Mouse (Mus musculus) adrenal gland, adult 8-10 months (tissue): ENCODE measurements at regions not wholly inside any gene's neighbourhood (a gene's known extent, or its start where the extent isn't known, plus 50 kb on each side); places are given as distances from the start of the nearest gene placed in this dataset.
"Not testable (repeated sequence)": the region's sequence is repeated elsewhere in the genome, so short reads cannot be mapped to it uniquely, and the experiment has no call there.

Experiments
- DNase-seq: peaks from one replicate; pipeline ENCODE4 v3.0.0; 2022

DNA sequence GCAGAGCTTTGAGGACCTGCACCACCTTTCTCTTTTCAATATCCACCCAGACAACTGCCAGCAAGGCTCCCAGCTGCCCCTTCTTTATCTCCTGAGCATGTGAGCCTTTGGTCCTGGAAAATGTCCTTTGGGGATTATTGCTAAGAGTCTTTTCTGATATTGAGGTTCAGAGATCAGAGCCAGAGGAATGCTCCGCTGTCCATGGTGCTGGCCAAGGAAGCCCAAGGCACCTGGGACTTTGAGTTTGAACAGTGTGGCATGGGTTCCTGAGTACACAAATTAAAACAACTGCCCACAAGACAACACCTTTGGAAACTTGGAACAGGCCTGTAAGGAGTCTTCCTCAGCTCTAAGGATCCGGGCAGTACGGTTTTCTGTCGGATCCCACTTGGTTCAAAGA, 52.6 kb upstream of the Slc28a3 start:
- DNase-seq: no peak

DNA sequence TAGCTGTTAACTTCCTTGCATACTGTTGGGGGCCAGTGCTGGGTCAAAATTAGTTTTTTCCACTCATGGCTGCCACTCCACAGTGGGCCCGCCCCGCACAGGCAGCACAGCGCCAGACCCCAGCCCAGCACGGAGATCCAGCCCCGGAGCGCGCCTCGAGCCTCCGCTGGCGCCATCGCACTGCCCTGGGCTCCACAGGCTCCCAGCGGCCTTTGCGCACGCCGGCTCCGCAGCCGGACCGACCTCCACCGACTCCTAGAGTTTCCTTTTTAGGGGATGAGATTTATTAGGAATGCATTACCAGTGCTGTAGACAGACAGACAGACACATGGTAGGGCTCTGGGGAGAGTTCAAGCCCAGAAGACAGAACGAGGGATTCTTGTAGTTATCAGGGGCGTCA, 58.0 kb upstream of the Slc28a3 start:
- no peak for DNase-seq

DNA sequence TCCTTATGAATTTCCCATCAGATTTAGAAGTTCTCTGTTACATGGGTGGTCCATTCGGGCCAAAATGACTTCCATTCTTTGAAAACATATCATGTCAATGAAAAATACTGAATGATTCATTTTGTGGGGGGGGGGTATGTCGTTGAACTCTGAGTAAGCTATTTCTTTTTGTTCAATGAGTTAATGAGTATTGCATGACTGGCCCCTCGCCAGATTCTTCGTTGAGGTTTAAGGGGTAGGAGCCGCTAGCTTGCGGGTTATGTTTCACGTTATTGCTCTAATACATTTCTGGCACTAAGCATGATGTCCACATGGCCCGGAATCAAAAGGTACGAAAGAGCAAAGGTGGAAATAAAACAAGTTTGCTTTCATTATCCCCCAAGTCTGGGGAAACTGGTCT, 59.5 kb upstream of the Slc28a3 start:
- no peak for DNase-seq

DNA sequence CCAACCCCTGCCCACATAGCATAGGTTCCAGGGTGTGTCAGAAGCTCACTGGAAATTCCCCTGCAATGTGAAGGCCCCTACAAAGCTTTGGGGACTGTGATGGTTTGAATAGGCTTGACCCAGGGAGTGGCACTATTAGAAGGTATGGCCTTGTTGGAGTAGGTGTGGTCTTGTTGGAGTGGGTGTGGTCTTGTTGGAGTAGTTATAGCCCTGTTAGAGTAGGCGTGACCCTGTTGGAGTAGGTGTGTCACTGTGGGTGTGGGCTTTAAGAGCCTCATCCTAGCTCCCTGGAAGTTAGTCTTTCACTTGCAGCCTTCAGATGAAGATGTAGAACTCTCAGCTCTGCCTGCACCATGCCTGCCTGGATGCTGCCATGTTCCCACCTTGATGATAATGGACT, 64.9 kb upstream of the Slc28a3 start:
- not testable (repeated sequence) for DNase-seq

DNA sequence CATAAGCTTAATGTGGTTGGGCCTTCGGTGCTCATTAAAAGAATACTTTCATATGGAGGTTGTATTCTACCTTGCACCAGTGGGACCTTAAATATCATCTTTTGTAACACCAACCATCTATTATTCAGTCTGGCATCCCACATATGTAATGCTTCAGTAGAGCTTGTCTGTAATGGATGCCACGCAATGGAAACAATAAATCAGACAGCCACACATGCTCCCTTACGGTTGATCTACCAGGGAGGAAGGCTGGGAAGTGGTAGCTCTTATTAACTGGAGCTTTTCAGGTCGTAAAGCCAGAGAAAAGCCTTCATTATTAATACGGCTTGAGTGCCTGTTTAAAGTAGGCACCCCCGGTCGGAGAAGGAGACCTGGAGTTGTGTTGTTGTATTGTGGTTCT, 66.8 kb upstream of the Slc28a3 start:
- DNase-seq: no peak

DNA sequence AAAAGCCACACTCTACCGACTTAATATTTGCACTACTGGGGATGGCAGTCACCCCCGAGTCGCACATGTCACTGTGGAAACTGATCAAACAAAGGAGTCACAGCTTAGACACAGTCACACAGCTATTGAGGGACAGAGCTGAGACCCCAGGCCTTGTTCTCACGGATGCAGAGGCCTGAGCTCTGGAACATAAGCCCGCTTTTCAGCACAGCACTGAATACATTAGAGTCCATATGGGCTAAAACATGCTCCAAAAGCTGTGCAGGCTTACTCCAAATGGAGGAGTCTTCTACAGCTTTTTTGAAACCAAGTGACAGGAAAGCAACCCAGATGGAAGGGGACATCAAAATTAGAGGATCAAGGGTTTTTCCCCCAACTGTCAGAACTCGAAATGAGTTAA, 69.0 kb upstream of the Slc28a3 start:
- no peak for DNase-seq

DNA sequence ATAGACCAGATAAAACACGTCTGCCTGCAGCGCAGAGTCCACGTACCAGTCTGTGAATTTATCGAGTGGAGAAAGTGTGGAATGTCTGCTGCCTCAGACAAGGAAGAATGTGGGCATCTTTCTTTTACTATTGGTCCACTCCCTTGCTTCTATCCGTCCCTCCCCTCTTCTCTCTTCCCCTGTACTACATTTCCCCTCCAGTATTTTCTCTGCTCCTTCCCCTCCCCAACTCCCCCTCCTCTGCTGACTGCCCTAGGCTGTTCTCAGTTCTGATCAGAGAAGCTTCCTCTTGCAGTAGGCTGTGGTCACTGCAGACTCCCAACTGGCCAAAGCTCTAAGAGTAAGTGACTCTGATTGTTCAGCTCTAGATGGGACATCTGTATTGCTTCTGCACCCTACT, 76.1 kb upstream of the Slc28a3 start:
- no peak for DNase-seq

DNA sequence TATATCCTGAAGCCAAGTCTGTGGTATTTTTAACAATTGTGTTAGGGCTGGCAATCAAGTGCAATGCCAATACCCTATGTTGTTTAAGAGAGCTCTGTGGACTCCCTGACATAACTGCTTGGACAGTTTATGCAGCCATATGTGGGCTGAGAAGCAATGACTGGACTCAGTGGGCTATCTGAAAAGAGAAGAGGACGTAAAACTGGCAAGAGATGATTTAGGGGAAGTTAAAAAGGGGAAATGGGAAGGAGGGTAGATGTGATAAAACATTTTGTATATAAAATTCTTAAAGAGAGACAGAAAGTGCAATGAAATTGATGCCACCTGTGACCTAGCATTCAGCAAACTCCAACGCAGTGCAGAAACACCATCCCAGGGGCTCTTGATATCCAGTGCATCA, 76.9 kb upstream of the Slc28a3 start:
- no peak for DNase-seq

DNA sequence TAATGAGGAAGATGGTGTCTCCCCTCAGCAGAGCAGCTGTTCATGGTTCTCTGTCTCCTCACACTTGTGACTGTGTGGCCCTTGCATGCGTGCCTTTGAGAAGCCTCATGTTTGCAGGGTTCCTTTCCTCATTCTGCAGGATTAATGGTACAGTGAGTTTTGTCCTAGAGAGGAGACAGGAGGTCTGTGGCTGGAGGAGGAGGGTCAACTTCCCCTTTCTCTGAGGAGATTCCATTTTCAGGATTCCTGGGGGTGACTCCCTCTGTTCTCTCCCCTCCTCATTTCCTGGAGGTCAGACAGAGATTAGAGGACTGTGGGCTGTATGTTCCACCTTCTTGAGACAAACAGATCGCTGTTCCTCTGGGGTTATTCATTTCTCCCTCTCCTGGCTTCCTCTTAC, 77.6 kb upstream of the Slc28a3 start:
- DNase-seq: no peak

DNA sequence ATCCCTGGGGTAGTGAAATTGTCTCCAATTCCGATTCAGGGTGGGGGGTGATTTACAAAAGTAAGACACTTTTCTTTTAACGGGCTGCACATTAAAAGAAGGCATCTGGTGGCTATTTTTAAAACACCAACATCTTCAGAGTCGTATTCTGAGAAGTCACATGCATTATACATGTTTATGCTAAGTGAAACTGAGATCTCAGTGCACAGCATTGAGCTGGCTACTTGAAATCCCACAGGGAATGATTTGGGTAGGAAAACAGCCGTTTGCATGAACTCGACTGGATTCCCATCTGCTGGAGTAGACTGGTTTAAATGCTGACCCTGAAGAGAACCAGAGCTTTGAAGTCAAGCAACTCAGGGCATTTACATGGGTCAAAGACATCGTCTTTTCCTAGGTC, 84.0 kb upstream of the Slc28a3 start:
- DNase-seq: no peak

DNA sequence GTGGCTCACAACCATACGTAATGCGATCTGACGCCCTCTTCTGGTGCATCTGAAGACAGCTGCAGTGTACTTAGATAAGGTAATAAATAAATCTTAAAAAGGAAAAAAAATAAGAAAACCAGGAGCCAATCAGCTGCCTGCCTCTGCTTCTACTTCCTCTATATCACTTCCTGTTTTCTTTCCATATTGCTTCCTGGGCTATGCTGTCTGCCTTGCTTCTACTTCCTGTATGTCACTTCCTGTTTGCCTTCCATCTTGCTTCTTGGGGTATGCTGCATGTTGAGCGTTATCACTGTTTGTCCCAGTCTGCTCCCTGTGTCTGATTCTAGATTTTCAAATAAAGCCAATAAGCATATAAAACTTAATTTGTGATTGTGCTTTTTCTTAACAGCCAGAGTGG, 85.3 kb upstream of the Slc28a3 start:
- DNase-seq: no peak

DNA sequence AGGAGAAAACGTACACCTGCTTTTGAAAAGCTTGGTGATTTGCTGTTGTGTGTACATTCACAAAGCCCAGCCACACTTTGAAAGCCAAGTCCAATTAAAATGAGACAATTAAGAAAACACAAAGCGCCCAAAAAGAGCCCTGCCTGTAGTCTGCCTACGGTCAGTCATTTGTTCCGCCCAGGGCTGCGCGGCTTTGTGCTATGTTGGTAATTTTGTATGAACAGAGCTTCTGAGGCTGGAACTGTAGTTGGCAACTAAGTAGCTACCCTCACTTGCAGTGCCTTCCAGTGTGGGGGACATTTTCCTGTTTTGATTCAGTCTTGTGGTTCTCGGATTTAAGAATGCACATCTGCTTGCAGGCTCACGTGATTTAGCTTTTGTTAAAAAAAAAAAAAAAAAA, 89.3 kb upstream of the Slc28a3 start:
- DNase-seq: no peak

DNA sequence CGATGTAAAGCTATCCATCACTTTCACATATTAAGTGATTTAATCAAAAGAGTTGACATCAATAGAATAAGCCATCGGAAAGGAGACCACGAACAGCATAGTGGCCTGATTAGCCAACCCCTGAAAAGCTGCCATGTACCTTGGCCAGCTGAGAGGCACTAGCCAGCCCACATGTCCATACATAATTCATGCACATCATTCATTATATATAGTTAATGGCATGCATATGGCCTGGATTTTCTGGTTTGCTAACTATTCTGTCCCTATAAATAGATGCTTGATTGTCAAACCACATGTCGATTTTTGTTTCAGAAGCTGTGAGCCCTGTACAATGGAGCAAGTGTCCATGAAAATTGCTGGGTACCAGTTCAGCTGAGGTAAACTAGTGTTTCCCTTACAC, 93.5 kb upstream of the Slc28a3 start:
- no peak for DNase-seq

DNA sequence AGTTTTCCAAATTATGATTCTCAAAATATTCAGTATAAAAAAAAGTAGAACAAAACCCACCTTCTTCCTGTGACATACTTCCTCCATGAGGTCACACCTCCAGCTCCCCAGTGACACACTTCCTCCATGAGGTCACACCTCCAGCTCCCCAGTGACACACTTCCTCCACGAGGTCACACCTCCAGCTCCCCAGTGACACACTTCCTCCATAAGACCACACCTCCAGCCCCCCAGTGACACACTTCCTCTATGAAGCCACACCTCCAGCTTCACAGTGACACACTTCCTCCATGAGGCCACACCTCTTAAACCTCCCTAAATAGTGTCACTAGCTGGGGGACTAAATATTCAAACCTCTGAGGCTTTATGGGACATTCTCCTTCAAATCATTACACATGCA, 89.8 kb upstream of the Ntrk2 start:
- no peak for DNase-seq

DNA sequence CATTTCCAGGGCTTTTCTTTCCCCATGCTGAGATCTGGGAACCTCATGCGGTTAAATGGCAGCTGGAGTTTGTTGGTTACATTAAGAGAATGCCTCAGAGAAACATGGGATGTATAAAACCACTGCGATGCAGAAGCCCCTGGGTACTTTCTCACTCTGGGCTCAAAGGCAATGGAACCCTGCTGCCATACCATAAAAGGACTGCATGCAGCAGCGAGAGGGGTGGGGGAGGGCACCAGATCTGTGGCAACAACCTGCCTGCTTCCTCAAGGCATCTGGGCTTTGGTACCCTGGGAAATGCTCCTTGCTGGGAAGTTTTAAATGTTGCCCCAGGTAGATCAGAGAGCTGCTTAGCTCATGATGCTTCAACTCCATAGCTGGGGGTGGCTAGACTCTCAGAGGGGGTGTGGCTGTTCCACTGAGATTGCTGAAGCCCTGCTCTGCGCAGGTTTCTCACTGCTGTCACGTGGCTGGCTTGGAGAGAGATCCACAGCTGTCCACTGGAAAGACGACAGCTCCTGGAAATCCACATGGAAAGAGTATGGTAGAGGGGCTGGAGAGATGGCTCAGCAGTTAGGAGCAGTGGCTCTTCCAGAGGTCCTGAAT, 75.8 kb upstream of the Ntrk2 start:
- DNase-seq: no peak

DNA sequence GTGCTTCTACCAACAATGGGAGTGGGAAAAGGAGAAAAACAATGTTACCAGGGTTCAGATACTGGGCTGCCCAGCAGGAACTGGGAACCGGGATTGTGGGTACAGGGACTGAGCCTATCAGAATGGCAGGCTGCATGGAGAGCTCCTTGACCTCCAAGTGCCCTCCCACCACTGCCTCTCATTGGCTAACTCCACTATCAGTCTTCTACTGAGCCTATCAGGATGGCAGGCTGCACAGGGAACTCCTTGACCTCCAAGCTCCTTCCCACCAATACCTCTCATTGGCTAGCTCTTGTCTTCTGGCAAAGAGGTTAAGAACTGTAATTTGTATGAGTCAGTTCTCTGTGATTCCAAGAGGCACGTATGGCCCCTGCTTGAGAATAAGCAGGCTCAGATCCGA, 73.6 kb upstream of the Ntrk2 start:
- no peak for DNase-seq

DNA sequence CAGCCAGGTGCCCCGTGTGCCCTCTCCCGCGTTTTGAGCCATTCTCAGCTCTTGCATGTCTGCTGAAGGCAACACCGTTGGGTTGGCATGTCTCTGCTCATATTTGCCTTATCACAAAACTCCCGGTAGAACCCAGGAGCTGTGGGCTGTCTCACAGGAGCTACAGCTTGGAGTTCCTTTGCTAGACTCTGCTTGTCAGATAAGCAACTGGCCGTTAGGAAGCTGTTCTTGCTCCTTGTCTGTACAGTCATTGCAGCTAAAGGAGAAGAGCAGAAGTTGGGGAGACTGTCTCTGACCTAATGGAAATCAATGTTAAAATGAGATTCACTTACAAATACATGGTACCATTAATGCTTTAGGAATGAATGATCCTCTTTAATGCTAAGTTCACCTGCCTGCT, 72.8 kb upstream of the Ntrk2 start:
- DNase-seq: no peak

DNA sequence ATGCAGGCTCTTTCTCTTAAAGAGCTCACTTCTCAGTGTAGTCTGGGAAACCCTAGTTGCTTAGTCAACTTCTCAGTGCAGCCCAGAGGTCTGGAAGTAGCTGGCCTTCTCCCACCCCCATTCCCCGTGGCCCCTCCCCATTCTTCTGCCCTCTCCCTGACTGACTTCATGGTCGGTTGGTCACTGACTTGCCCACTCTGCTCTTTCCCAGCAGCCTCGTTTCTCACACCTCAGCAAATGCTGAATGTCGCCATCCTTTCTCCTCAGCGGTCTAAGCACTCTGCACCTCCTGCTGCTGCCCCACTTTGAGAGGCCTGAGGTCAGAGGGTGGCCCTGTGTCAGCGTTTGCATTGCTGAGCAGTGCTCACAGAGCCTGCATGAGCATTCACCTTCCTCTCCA, 70.8 kb upstream of the Ntrk2 start:
- no peak for DNase-seq

DNA sequence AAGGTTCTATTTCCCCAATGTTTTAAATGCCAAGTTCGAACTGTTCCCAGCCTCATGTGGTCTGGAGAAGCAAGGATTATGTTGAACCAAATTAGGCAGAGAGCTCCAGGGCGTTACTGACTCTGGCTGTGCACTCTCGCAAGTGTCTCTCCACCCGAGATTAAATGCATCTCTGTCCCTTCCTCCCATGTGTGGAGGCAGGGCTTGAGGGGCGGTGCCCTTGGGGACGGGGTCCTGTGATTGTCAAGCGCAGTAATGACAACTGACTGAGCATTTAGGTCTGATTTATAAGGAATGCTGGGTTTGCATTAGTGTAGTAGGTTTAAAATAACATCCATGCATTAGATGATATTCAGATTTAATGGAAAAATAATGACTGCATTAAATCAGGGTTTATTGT, 65.6 kb upstream of the Ntrk2 start:
- DNase-seq: no peak

DNA sequence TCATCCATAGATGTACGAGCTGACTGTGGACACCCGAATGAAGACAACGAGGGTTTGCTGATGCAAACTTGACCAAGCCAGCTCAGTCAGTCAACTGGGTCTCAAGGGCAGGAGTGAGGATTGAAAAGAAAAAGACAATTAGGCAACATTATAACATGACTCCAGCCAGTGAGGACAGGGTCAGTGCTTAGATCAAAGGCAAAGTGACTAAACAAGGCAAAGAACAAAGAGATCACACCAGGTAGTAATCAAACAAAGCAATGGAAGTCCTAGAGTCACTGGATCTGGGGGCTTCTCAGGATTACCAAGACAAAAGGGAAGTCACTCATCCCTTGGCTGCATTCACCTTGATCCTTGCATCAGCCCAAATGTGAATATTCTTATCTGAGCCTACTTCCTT, 60.3 kb upstream of the Ntrk2 start:
- DNase-seq: peak; percentile 19

DNA sequence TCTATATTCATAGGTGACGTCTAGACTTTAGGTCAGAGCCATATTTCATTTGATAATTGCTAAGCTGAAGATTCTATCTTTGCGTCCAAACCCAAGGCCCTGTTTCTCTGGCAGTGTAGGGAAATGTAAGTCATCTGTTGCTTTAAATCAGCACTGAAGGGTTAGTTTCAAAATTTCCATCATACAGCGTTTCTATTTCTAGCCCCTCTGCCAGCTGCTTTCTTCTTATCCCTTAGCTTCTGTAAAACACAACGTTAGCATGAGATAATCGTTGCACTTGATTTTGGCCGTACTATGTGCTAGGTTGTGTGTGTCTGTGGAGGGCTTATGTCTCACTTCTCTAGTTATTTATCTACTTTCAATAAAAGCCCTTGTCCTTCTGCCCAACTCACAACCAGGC, 58.7 kb upstream of the Ntrk2 start:
- no peak for DNase-seq

DNA sequence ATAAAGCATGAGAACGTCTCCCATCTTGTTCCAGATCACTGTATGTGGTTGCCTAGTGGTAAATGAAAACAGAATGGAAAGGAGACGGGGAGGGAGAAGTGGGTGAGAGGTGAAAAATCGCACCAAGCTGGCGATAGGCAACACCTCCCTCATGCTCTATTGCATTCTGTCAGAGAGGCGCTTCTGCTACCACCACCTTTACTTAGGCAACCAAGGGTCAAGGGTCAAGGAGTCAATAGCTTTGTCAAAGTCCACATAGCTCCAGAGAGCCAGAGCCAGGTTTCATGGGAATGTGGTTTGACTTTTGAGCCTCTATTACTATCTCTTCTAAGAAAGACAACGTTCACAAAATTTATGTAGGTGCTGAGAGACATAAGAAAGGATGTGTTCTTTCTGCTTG, 50.2 kb upstream of the Ntrk2 start:
- DNase-seq: no peak
